Mouse (Mus musculus): ENCODE measurements around the gene Vmn1r179. TPM values are rescaled to one million over a fixed set of nuclear protein-coding genes. Genes with fewer than 3 reads are reported as not detected.
"Not testable (repeated sequence)": the region's sequence is repeated elsewhere in the genome, so short reads cannot be mapped to it uniquely, and the experiment has no call there.

Gene Vmn1r179
- polyA plus RNA-seq (2014; fragmentation: Nextera tagmentation; extraction: Ambion mirVana) = not detected in 2 replicates

DNA sequence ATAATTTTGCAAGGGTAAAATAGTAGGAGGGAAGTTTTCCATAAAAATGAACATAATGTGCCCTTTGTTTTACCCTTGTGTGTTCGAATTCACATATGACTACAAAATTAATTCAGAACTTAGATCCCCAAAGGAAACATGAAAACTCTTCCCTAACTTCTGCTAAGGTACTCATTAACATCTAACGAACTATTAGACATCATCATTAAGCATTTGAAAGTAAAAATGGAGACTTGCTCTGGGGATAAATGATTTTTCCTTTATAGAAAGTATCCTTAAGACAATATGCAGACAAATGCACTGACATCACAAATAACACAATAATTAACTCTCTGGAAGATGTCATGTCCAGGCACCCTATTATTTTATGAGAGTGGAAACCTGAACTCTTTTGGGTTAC lies at the start of gene Vmn1r179:
Vmn1r179 (plus strand) TSS at position 301 of the 400 bp plus-strand sequence.
- no peak within 1 kb of the TSS for H3K4me2 ChIP-seq (ENCODE audit: low read length)
- 54% methylated on average over 2 of the region's 2 CpGs for WGBS
- H3K36me3 ChIP-seq (ENCODE audit: control insufficient read depth, insufficient read depth, low read length) = no peaks in the 10 kb centered on the region
- H3K4me1 ChIP-seq (ENCODE audit: control insufficient read depth, insufficient read depth, low read length) = no peaks in the 10 kb centered on the region
- H3K9me3 ChIP-seq (replicated peaks; ENCODE audit: control insufficient read depth, low read length) = peaks cover 3% of the 10 kb centered on the region; the same call in 1 of the 2 replicates
- no peak within 1 kb of the TSS for H3K9ac ChIP-seq (ENCODE audit: low read length)
- no peaks in the 10 kb centered on the region for H3K27me3 ChIP-seq (replicated peaks; ENCODE audit: control insufficient read depth, insufficient read depth, low read length)
- DNase-seq (ENCODE audit: low spot score) (no peak), ATAC-seq (no peak)
- no peak within 1 kb of the TSS for H3K27ac ChIP-seq (ENCODE audit: low read depth, low read length)
- H3K4me3 ChIP-seq (ENCODE audit: low read depth, low read length) = no peak within 1 kb of the TSS

- no peak within 1 kb of the TSS for H3K4me3 ChIP-seq (ENCODE audit: low read depth, low read length)
- 93% methylated on average over 1 of the region's 1 CpGs for WGBS
- H3K36me3 ChIP-seq (ENCODE audit: control insufficient read depth, insufficient read depth, low read length) = no peaks in the 10 kb centered on the region
- no peak within 1 kb of the TSS for H3K9ac ChIP-seq (ENCODE audit: low read length)
- no peak for ATAC-seq
- H3K9me3 ChIP-seq (replicated peaks; ENCODE audit: control insufficient read depth, low read length) = peaks cover 3% of the 10 kb centered on the region; the same call in 1 of the 2 replicates
- no peak within 1 kb of the TSS for H3K27ac ChIP-seq (ENCODE audit: low read depth, low read length)
- no peaks in the 10 kb centered on the region for H3K27me3 ChIP-seq (replicated peaks; ENCODE audit: control insufficient read depth, insufficient read depth, low read length)
- no peaks in the 10 kb centered on the region for H3K4me1 ChIP-seq (ENCODE audit: control insufficient read depth, insufficient read depth, low read length)
- DNase-seq (ENCODE audit: low spot score) = no peak
- no peak within 1 kb of the TSS for H3K4me2 ChIP-seq (ENCODE audit: low read length)
Observed at GRCm38 (mm10) chr7:23891709-23892108, 35.1 kb upstream of the Vmn1r179 start, which contains the start of gene Vmn1r178. Gene Vmn1r178, plus strand, starts transcription at chr7:23892009.

DNA sequence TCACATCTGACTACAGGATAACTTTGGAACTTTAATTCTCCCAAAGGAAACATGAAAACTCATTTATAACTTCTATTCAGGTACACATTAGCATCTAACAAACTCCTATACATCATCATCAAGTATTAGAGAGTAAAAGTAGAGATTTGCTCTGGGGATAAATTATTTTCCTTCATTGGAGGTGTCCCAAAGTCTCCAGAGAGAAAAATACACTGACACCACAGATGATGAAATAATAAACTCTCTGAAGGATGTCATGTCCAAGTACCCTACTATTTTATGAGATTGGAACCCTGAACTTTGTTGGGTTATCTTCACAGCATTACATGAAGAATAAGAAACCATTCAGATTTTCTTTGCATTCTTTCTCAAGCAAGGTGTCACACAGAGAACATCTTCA lies 23.6 kb downstream of the Vmn1r179 start, which contains the start of gene Vmn1r180:
Vmn1r180 (plus strand) TSS at position 301 of the 400 bp plus-strand sequence.
- H3K27ac ChIP-seq (ENCODE audit: low read depth, low read length) = no peak within 1 kb of the TSS
- H3K9me3 ChIP-seq (replicated peaks; ENCODE audit: control insufficient read depth, low read length) = no peaks in the 10 kb centered on the region
- H3K4me2 ChIP-seq (ENCODE audit: low read length) = no peak within 1 kb of the TSS
- H3K4me3 ChIP-seq (ENCODE audit: low read depth, low read length) = no peak within 1 kb of the TSS
- H3K27me3 ChIP-seq (replicated peaks; ENCODE audit: control insufficient read depth, insufficient read depth, low read length) = no peaks in the 10 kb centered on the region
- no peaks in the 10 kb centered on the region for H3K36me3 ChIP-seq (ENCODE audit: control insufficient read depth, insufficient read depth, low read length)
- DNase-seq (ENCODE audit: low spot score) (no peak), ATAC-seq (no peak)
- H3K4me1 ChIP-seq (ENCODE audit: control insufficient read depth, insufficient read depth, low read length) = no peaks in the 10 kb centered on the region
- no peak within 1 kb of the TSS for H3K9ac ChIP-seq (ENCODE audit: low read length)

- H3K36me3 ChIP-seq (ENCODE audit: control insufficient read depth, insufficient read depth, low read length); H3K27ac ChIP-seq (ENCODE audit: low read depth, low read length); H3K4me1 ChIP-seq (ENCODE audit: control insufficient read depth, insufficient read depth, low read length); H3K9ac ChIP-seq (ENCODE audit: low read length); ATAC-seq; H3K4me3 ChIP-seq (ENCODE audit: low read depth, low read length); H3K4me2 ChIP-seq (ENCODE audit: low read length); DNase-seq (ENCODE audit: low spot score); H3K27me3 ChIP-seq (replicated peaks; ENCODE audit: control insufficient read depth, insufficient read depth, low read length): not testable (repeated sequence)
- peaks cover 12% of the 10 kb centered on the region for H3K9me3 ChIP-seq (replicated peaks; ENCODE audit: control insufficient read depth, low read length)
- WGBS = 49% methylated on average over 3 of the region's 3 CpGs
Observed at GRCm38 (mm10) chr7:23968044-23968443, 41.3 kb downstream of the Vmn1r179 start.

DNA sequence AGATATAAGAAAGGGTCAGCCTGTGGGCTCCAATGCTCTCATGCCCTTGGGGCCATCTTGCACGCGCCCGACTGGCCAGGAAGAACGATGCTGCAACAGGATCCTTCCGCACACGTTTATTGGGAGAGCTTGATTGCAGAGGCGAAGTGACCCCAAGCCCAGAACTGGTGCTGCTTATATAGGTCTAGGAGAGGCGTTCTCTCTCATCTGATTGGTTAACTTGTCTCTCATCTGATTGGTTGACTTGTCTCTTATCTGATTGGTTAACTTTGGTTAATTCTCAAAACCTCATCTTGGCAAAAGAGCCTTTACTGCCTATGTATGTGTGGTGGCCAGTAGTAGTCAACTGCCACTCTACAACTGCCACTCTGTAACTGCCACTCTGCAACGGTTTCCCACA lies 47.5 kb downstream of the Vmn1r179 start, which contains the start of gene Vmn1r181:
Vmn1r181 (plus strand) TSS at position 301 of the 400 bp plus-strand sequence.
- H3K4me2 ChIP-seq (ENCODE audit: low read length); H3K9ac ChIP-seq (ENCODE audit: low read length); H3K4me3 ChIP-seq (ENCODE audit: low read depth, low read length); H3K4me1 ChIP-seq (ENCODE audit: control insufficient read depth, insufficient read depth, low read length); H3K27me3 ChIP-seq (replicated peaks; ENCODE audit: control insufficient read depth, insufficient read depth, low read length); ATAC-seq; H3K36me3 ChIP-seq (ENCODE audit: control insufficient read depth, insufficient read depth, low read length); DNase-seq (ENCODE audit: low spot score); H3K27ac ChIP-seq (ENCODE audit: low read depth, low read length): not testable (repeated sequence)
- WGBS = 88% methylated on average over 9 of the region's 9 CpGs
- peaks cover 18% of the 10 kb centered on the region; the same call in 1 of the 2 replicates for H3K9me3 ChIP-seq (replicated peaks; ENCODE audit: control insufficient read depth, low read length)

Other genes with a start within 250 kb of the Vmn1r179 start
- not detected in 2 replicates for gene Vmn1r173, start 226.3 kb upstream of the Vmn1r179 start, polyA plus RNA-seq (2014; fragmentation: Nextera tagmentation; extraction: Ambion mirVana)
- gene Vmn1r174, start 174.7 kb upstream of the Vmn1r179 start, polyA plus RNA-seq (2014; fragmentation: Nextera tagmentation; extraction: Ambion mirVana) = not detected in 2 replicates
- gene Vmn1r175, start 116.3 kb upstream of the Vmn1r179 start, polyA plus RNA-seq (2014; fragmentation: Nextera tagmentation; extraction: Ambion mirVana) = not detected in 2 replicates
- not detected in 2 replicates for gene Vmn1r176, start 89.6 kb upstream of the Vmn1r179 start, polyA plus RNA-seq (2014; fragmentation: Nextera tagmentation; extraction: Ambion mirVana)
- not detected in 2 replicates for gene Vmn1r177, start 60.5 kb upstream of the Vmn1r179 start, polyA plus RNA-seq (2014; fragmentation: Nextera tagmentation; extraction: Ambion mirVana)
- not detected in 2 replicates for gene Vmn1r178, start 35.0 kb upstream of the Vmn1r179 start, polyA plus RNA-seq (2014; fragmentation: Nextera tagmentation; extraction: Ambion mirVana)
- not detected in 2 replicates for gene Vmn1r180, start 23.7 kb downstream of the Vmn1r179 start, polyA plus RNA-seq (2014; fragmentation: Nextera tagmentation; extraction: Ambion mirVana)
- gene Vmn1r181, start 47.6 kb downstream of the Vmn1r179 start, polyA plus RNA-seq (2014; fragmentation: Nextera tagmentation; extraction: Ambion mirVana) = not detected in 2 replicates
- not detected in 2 replicates for gene V1rd19, start 74.7 kb downstream of the Vmn1r179 start, polyA plus RNA-seq (2014; fragmentation: Nextera tagmentation; extraction: Ambion mirVana)
- gene Vmn1r183, start 126.3 kb downstream of the Vmn1r179 start, polyA plus RNA-seq (2014; fragmentation: Nextera tagmentation; extraction: Ambion mirVana) = not detected in 2 replicates
- 31.3 and 40.8 TPM in 2 replicates for gene Zfp180, start 154.9 kb downstream of the Vmn1r179 start, polyA plus RNA-seq (2014; fragmentation: Nextera tagmentation; extraction: Ambion mirVana)
- gene Zfp112, start 185.3 kb downstream of the Vmn1r179 start, polyA plus RNA-seq (2014; fragmentation: Nextera tagmentation; extraction: Ambion mirVana) = 6.5 TPM in 2 replicates
- 22.8 and 26.7 TPM in 2 replicates for gene Zfp235, start 207.2 kb downstream of the Vmn1r179 start, polyA plus RNA-seq (2014; fragmentation: Nextera tagmentation; extraction: Ambion mirVana)
- 4.0 and 6.1 TPM in 2 replicates for gene Zfp114, start 248.1 kb downstream of the Vmn1r179 start, polyA plus RNA-seq (2014; fragmentation: Nextera tagmentation; extraction: Ambion mirVana)